Comparison of ENCODE assay signal across 8 mouse cellular contexts in the genomic region with DNA sequence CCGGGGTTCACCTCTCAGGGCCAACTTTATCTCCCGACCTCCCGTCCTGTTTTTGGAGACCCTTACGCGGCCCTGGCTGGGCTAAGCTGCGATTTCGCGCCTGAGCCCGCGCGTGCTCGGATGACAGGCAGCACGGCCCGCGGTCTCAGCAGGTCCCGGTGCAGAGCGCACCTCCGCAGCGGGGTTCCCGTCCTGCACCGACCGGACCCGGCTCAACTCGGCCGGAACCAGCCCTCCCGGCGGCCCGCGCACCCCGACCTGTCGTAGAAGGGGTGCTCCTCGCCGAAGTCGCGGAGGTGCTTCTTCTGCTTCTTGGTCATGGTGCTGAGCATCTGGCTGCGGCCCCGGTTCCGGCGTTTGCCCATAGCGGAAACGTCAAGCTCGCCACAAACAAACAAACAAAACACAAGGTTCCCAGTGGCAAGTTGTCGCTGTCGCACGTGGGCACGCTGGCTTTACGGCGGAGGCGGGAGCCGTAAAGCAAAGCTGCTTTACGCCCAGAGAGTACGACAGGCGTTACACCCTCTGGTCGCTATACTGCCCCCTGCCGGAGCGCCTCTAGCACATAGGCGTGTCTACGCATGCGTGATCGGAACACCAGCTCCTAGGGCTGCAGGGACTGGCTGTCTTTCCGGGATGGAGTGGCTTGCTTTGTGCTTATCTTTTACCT. TPM values are rescaled to one million over a fixed set of nuclear protein-coding genes. Genes with fewer than 3 reads are reported as not detected.
DNase-seq lines count a peak whose midpoint lies in the region; ATAC-seq lines count a peak whose summit lies in the region.

A gene (minus strand): TSS at position 487 of the 670 bp plus-strand sequence.

- WGBS in hindbrain, embryonic 12.5 days = under 1% methylated on average over 61 of the region's 61 CpGs

- peak within 1 kb of the TSS; percentile 94 for H3K4me3 ChIP-seq in hindbrain, embryonic 12.5 days

- H3K9ac ChIP-seq in hindbrain, embryonic 12.5 days = peak within 1 kb of the TSS; percentile 81

- H3K4me1 ChIP-seq in hindbrain, embryonic 12.5 days = peaks cover 12% of the 10 kb centered on the region

- ATAC-seq in hindbrain, embryonic 12.5 days (ENCODE audit: low FRiP score) = peak; percentile 94

- H3K36me3 ChIP-seq in hindbrain, embryonic 12.5 days = peaks cover 21% of the 10 kb centered on the region

- H3K27me3 ChIP-seq in hindbrain, embryonic 12.5 days = no peaks in the 10 kb centered on the region

- peak within 1 kb of the TSS; percentile 58 for H3K27ac ChIP-seq in hindbrain, embryonic 12.5 days

- no peaks in the 10 kb centered on the region for H3K9me3 ChIP-seq in hindbrain, embryonic 12.5 days (replicated peaks)

- peak; percentile 99 for DNase-seq in NIH3T3 (ENCODE audit: low read depth)
- DNase-seq in cerebellum, postnatal 10 days = peak; percentile 100
- DNase-seq in frontal cortex, postnatal 10 days (ENCODE audit: low spot score in 2 of 2) = peak; percentile 93 to 95
- peak; percentile 94 to 98 for DNase-seq in layer of hippocampus, postnatal 14 days (ENCODE audit: low spot score in 2 of 2)
- DNase-seq in lung, postnatal 14 days = peak; percentile 99
- peak; percentile 98 for DNase-seq in retina, adult 2 months (ENCODE audit: low read depth, low spot score)
- DNase-seq in thymus, postnatal 36 days = peak; percentile 97

- peak within 1 kb of the TSS; percentile 67 for H3K4me2 ChIP-seq in hindbrain, embryonic 12.5 days (replicated peaks)

RNA-seq across cellular contexts. Expression of the gene that starts here (rescaled TPM):
- 8.5 and 9.1 TPM in 2 replicates for polyA plus RNA-seq in hindbrain, embryonic 12.5 days (2016; fragmentation: Nextera tagmentation; extraction: Ambion mirVana)
- 10 to 100 TPM; 17.4 to 24.1 TPM for total RNA-seq in layer of hippocampus, postnatal 14 days (2021)

Comparison
In these comparisons a context has a peak if more than half of its experiments do, and no peak if none do; other contexts are left out.
1. Peak in every context shown above with its lines: DNase-seq, ATAC-seq, H3K4me3 ChIP-seq and H3K27ac ChIP-seq.